Mouse (Mus musculus) cerebellum, adult 8-10 months (tissue): ENCODE measurements around the gene Prdm10.

Experiments used
- DNase-seq: peaks from one replicate; pipeline ENCODE4 v3.0.0; 2022

Gene Prdm10

DNA sequence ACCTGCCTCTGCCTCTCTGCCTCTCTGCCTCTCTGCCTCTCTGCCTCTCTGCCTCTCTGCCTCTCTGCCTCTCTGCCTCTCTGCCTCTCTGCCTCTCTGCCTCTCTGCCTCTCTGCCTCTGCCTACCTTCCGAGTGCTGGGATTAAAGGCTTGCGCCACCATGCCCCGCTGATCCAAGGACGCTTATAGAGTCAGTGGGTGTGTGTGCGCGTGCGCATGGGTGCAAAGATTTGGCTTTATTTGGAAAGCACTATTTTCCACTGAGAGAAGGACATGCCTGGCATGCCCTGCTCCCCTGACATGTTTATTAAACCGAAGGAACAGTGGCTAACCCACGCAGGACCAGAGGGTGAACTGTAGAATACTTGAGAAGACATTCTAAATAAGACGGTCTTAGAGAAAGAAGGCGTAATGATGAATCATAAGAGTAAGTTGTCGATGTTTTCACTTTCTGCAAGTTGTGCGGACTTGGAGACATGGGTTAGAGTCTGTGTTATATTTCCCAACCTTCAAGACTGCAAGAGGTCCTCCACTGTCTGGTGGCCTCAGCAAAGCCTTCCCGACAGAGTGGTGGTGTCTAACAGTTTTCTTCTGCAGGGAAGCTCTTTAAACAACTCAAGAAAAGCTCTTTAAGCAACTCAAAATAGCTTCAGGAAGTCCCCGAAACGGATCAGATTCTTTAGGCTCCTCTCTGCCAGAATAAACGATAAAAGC, 104.6 kb downstream of the Prdm10 start:
- DNase-seq = no peak

DNA sequence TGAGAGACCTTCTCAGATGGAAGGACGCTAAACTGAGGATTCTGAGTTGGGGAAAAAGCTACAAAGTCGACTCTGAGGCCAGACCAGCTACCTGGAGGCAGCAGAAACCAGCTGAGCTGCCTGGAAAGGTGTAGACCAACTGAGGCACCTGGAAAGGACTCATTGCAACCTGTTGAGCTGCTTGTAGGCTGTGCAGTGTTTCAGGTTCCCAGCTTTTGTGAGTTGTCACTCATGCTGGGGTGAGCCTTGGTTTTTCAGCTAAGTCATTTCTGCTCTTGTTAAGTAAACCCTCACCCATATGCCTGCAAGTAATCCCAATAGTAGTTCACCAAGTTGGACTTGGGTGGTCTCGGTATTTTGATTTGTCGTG, 105.1 kb downstream of the Prdm10 start:
- DNase-seq = no peak

GRCm38 (mm10) chr9:31385947-31386354, 105.6 kb downstream of the Prdm10 start, which contains the start of gene Nfrkb:
TSS of gene Nfrkb (plus strand) at chr9:31386192.
- peak; percentile 93 for DNase-seq

- DNase-seq = no peak
These were observed 106.2 kb downstream of the Prdm10 start for GRCm38 (mm10) chr9:31386368-31387180.

- DNase-seq = no peak
These were observed 106.9 kb downstream of the Prdm10 start for GRCm38 (mm10) chr9:31387206-31387605.

GRCm38 (mm10) chr9:31400441-31400840, 120.1 kb downstream of the Prdm10 start:
- DNase-seq = peak; percentile 55

DNA sequence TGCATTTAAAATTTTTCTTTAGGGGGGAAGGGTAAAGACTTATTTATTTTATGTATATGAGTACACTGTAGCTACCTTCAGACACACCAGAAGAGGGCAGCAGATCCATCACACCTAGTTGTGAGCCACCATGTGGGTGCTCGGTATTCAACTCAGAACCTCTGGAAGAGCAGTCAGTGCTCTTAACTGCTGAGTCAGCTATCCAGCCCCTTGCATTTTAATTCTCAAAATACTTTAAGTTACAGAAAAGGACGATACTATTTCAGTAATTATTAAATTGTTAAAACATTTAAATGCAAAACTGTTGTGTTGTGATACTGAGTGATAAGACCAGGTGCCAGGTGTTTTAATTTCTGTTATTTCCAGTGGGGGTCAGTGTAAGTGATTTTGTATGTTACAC, 124.0 kb downstream of the Prdm10 start:
- no peak for DNase-seq

GRCm38 (mm10) chr9:31405217-31405616, 124.9 kb downstream of the Prdm10 start:
- DNase-seq = no peak

DNA sequence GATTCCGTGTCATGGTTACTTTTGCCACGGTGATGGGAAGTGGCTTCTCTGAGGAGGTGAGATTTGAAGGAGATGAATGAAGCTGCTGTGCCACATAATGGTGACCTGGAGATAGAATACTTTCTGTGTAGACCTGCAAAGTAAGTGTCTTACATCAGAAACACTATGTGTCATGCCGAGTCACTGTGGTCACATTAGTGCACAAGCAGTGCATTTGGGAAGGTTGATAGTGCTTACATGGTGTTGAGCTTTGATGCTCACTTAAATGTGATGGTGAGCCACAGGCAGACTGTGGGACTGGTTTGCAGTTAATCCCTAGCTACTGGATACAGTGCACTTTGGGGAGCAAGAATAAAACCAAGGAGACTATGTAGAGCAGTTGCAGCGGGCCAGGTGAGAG, 131.8 kb downstream of the Prdm10 start:
- no peak for DNase-seq

- DNase-seq = no peak
These were observed 138.5 kb downstream of the Prdm10 start for GRCm38 (mm10) chr9:31418821-31419220.

DNA sequence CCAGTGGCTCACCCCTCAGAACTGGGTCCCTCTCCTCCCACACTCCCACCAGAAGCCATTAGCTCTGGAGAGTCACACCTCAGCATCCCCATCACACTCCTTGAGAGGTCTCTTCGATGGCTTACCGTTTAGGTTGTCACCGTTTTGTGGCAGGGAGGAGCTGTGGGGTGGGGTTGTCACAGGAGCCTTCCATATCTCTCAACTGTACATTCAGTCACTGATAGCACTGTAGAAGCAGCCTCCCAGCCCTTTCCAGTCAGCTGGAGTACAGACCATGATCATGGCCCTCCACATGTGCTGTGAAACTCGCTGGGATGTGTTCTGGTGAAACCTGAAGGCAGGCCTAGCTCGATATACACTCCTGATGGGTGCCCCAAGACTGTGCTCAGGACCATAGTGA, 141.8 kb downstream of the Prdm10 start:
- DNase-seq = no peak

DNA sequence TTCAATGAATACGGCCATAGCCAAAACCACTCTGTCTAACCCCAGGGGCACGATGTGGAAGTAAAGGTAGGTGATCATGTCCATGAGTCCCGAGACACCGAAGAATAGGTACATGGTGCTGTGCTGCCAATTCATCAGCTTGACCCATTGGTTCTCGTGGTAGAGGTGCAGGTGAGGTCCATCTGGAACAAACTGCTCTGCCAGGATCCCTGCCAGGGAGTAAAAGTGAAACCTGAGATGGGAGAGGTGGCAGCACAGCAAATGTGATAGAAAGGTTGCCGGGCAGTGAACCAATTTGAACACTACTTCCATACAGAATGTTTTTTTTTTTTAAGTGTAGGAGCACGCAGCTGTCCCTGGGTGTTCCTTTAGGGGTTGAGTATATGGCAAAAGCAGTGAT, 148.6 kb downstream of the Prdm10 start:
- DNase-seq = no peak

- no peak for DNase-seq
These were observed 149.7 kb downstream of the Prdm10 start for GRCm38 (mm10) chr9:31430011-31430410.
